Mouse (Mus musculus): ENCODE measurements around the gene Abcd4. TPM values are rescaled to one million over a fixed set of nuclear protein-coding genes. Genes with fewer than 3 reads are reported as not detected.

The Abcd4 gene
- total RNA-seq, 2 experiments from 2014 or later = 4.9 to 5.1 TPM

DNA sequence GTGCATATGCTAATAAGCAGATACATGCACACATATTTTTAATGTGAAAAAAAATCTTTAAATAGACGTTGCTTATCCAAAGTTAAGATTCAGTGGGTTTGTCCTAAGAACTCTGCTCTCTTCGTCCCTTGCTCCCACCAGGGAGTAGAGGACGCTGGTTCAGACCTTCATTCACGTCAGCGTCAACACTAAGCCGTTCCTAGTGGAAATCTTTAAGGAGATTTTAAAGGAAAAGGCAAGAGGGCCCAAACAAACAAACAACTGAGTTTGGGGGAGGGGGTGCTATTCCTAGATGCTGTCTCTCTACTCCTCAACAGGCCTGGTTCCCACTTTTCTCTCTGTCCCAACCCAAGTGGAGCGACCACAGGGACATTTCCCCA lies 44.9 kb downstream of the Abcd4 start:
- no peak for DNase-seq (ENCODE audit: low spot score)

DNA sequence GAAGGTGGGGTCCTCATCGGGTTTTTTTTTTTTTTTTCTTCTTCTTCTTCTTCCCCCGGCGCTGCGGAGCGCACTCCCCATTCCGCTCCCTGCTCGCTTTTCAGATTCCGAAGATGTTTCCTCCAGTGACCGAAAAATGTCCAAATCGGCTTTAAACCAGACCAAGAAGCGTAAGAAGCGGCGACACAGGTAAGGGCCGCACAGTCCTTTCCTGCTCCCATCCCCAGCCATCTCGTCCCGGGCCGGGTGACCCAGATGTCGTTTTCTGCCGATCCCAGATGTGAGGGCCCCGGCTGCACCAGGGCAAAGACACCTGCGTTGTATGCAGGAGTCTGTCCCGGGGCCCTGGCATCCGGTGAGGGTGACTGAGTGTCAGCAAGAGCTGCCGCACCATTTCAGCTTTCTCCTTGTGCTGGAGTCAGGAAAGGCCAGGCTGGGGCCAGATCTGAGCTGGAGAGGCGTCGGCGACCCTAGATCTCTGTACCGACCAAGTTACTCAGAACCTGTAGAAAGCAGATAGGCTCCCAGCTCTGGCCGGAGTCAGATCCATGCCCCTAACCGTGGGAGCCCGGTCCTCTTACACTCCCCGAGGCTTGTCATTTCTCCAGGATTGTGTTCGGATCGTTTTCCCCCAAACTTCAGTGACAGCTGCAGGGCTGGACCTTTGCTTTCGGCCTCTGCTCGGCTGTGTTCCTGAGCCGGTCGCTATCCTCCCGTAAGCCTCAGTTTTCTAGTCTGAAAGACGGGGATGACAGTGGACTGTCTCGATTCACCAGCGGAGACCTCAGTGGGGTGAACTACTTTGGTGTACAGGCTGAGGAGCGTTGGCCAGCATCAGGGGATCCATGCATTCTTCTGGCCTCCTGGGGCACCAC lies 45.5 kb downstream of the Abcd4 start:
- DNase-seq (ENCODE audit: low spot score) = no peak

DNA sequence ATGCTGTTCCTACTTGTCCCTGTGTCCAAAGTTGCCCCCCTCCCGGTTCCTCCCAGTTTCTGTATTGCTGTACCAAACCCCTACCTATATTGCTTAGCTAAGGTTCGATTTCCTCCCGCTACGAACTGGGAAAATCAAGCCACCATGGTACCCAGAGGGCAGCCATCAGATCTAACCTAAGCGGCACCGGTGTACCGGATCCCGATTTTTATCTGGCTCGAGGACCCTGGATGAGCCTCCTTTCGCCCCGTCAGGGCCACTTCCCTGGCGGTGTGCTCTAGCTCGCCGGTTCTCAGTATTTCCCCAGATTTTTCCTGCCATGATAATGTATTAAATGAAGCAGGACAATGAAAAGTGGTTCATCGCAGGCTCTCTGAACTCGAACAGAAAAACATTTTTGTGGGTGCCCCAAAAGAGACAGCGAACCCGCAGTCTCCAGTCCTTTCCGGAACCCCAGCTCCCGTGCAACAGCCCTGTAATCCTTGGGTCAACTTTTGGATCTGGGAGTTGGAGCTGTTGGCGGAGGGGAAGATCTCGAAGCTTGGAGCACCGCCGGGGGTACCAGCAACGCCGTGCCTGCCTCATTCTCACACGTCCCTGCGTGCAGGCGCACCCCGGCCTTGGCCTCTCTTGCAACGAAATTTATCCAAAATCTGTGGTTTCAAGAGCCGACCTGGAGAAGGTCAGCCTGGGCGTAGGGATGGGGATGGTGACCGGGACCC lies 46.4 kb downstream of the Abcd4 start:
- DNase-seq (ENCODE audit: low spot score) = no peak

DNA sequence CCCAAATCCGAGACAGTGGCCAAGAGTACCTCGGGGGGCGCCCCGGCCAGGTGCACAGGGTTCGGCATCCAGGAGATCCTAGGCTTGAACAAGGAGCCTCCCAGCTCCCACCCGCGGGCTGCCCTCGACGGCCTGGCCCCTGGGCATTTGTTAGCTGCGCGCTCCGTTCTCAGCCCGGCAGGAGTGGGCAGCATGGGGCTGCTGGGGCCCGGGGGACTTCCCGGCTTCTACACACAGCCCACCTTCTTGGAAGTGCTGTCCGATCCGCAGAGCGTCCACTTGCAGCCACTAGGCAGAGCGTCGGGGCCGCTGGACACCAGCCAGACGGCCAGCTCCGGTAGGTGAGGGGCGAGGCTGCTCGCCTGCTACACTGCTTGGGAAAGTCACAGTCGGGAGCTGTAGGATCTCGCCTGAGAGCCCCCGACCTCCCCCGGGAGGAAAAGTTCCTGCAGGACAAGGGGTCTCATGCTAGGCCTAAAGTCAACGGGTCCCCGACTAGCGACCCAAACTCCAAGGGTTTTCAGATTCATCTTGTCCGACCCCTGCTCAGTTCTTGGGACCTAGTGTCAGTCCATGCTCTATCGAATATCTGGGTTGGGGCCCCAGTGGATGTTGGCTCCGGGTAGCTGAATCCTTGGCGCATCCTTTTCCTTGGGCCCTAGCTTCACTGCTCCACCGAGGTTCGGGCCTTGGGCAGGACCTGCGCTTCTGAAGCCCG lies 47.1 kb downstream of the Abcd4 start:
- DNase-seq (ENCODE audit: low spot score) = no peak

DNA sequence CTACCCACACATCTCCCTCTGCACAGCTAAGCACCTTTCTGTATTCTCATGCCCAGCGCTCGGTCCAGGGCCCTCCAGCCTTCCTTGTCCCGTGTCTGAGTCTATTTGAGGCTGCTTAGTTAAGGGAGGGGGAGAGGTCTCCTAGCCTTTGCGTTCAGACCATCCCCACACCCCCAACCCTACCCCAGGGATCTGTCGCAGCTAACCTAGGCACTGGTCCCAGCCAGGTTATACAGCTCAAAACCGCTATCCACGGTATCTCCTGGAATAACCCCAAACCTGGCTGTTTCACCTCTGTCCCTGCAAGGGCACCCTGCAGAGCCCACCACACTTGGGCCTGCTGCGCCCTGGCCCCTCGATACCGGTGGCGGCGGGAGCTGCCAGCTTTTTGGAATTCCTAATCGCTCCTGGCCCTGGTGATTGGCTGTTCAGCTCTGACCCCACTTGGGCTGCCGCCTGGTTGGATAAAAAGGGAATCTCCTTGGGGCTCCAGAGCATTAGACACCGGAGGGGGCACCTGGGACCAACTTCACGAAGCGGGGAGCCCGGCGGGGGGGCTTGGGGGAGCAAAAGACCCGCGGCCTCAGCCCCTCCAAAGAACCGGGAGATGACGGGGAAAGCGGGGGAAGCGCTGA lies 47.8 kb downstream of the Abcd4 start, which contains the start of gene Vsx2:
TSS of gene Vsx2 (plus strand) at position 427 of the 635 bp plus-strand sequence.
- DNase-seq (ENCODE audit: low spot score) = no peak

DNA sequence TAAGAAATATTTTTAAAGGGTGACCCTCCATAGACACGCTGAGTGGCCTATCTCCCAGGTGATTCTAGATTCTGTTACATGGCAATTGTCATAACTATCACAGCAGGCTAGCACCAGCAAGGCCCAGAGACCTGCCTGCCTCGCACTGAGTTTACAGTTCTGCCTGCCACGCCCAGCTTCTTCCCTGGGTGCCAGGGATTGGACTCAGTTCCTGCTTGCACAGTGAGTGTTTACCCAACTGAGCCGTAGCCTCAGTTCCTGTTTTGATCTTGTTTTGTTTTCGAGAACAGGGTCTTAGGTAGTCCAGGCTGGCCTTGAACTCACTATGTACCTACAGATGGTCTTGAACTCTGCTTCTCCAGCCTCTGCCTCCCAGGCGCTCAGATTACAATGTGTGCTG lies 49.6 kb downstream of the Abcd4 start:
- no peak for DNase-seq (ENCODE audit: low spot score)

DNA sequence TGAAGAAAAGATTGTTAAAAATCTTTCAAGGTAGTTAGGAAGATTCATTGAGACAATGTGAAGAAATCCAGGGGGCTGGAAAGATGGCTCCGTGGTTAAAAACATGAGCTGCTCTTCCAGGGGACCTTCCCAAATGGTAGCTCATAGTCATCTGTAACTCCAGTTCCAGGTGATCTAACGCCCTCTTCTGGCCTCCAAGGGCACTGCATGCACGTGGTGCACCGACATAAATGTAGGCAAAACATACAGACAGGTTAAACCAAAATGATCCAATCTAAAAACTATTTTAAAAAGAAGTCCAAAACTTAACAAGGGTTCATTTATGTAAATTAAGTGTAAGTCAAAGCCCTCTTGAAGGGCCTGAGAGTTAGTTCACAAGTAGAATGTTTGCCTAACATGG lies 54.7 kb downstream of the Abcd4 start:
- no peak for DNase-seq (ENCODE audit: low spot score)

DNA sequence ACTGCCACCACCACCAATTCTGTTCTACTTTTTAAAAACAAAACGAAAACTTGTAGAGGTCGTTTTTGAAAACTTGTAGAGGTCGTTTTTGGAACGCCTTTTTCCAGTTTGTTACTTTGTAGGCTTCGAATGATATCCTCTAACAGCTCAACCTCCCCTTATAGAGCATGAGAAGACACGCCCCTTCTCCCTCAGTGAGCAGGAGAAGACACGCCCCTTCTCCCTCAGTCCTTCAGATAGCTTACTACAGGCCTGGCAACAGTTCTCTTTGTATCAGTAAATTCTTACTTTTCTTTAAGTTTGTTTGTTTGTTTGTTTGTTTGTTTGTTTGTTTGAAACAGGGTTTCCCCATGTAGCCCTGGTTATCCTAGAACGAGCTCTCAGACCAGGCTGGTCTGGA lies 62.0 kb downstream of the Abcd4 start:
- no peak for DNase-seq (ENCODE audit: low spot score)

Other genes starting within 250 kb of the Abcd4 start
- gene Entpd5, start 208.4 kb downstream of the Abcd4 start, total RNA-seq (2021) = 10 to 100 TPM; 15.3 to 16.5 TPM
- gene Bbof1, start 208.3 kb downstream of the Abcd4 start, total RNA-seq (2021) = 1 to 10 TPM; 2.1 to 2.9 TPM
- 10 to 100 TPM; 11.7 to 12.5 TPM for gene Rnf113a2, start 200.2 kb downstream of the Abcd4 start, total RNA-seq (2021)
- 100 to 1,000 TPM; 117 to 121 TPM for gene Aldh6a1, start 166.4 kb downstream of the Abcd4 start, total RNA-seq (2021)
- gene Lin52, start 166.0 kb downstream of the Abcd4 start, total RNA-seq (2021) = 1 to 10 TPM; 7.4 to 9.2 TPM
- not detected for gene Vsx2, start 47.7 kb downstream of the Abcd4 start, total RNA-seq (2021)
- not detected for gene Vrtn, start 23.6 kb upstream of the Abcd4 start, total RNA-seq (2021)
- not detected for gene Syndig1l, start 81.4 kb upstream of the Abcd4 start, total RNA-seq (2021)
- 10 to 100 TPM; 14.8 to 15.8 TPM for gene Npc2, start 155.7 kb upstream of the Abcd4 start, total RNA-seq (2021)
- 10 to 100 TPM; 46.8 to 48.2 TPM for gene Isca2, start 155.8 kb upstream of the Abcd4 start, total RNA-seq (2021)